Mouse (Mus musculus): ENCODE results near the gene Tmcc1. TPM values are rescaled to one million over a fixed set of nuclear protein-coding genes. Genes with fewer than 3 reads are reported as not detected.
"Not testable (repeated sequence)": the region's sequence is repeated elsewhere in the genome, so short reads cannot be mapped to it uniquely, and the experiment has no call there.

Gene Tmcc1
- polyA plus RNA-seq, 2 experiments from 2014 or later: 30.4 to 30.8 TPM

GRCm38 (mm10) chr6:116073610-116074009 is 119.7 kb downstream of the Tmcc1 start:
- ATAC-seq: no peak

GRCm38 (mm10) chr6:116072746-116073261 is 120.5 kb downstream of the Tmcc1 start:
- ATAC-seq: no peak

DNA sequence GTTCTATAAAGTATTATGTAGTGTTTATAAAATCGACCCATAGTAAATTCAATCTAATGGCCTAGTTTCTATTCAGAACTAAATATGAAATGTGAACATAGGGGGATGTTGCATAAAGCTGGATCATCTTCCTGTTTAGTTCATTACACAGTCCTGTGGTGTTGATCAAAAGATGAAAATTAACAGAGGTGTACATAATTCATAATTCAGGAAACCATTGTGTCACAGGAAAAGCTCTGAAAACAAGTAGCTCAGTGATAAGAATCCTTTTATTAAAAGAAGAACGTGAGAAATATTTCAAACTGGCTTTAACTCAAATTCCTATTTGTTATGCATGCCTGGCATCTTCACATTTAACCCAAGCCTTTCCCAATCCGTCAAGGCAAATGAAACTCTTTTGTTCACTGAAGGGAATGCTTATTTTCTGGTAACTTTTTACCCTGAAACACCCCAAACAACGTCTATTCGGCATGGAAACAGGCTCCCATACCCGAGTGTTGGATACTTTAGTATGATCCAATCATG is 121.0 kb downstream of the Tmcc1 start:
- ATAC-seq: no peak

- ATAC-seq: no peak
Observed at GRCm38 (mm10) chr6:116071781-116072180, 121.5 kb downstream of the Tmcc1 start.

DNA sequence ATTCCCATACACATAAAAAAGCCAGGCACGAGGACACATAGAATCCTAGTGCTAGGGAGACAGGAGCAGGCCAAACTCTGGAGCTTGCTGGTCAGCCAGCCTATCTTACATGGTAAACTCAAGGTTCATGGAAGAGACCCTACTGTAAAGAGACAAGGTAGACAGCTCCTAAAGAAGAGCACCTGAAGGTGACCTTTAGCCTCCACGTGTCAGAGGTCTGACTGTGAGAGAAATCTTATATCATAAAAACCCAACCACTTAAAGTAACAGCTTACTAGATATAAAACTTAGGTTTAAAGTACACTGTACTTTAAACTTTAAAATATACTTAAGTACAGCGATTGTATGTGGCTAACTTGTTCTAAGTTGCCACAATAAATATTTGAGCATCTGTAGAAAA is 122.7 kb downstream of the Tmcc1 start:
- ATAC-seq: no peak

DNA sequence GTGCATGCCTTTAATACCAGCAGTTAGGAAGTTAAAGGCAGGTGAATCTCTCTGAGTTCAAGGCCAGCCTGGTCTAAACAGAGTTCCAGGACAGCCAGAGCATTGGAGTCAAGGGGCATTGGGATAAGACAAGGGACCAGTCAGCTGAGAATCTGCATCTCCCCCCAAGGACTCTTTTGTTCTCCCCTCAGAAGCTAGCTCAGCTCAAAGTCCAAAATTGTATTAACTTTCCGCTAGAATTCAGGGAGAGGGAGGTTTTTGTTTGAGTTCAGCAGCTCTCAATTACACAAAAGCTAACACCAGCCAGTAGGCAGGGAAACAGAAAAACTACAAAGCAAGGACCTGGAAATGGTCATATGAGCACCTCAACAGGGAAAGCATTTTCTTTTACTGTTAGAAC is 129.8 kb downstream of the Tmcc1 start:
- ATAC-seq: no peak

- not testable (repeated sequence) for ATAC-seq
Observed at GRCm38 (mm10) chr6:116059542-116059941, 133.7 kb downstream of the Tmcc1 start.

- ATAC-seq: no peak
Observed at GRCm38 (mm10) chr6:116058541-116059300, 134.6 kb downstream of the Tmcc1 start.

DNA sequence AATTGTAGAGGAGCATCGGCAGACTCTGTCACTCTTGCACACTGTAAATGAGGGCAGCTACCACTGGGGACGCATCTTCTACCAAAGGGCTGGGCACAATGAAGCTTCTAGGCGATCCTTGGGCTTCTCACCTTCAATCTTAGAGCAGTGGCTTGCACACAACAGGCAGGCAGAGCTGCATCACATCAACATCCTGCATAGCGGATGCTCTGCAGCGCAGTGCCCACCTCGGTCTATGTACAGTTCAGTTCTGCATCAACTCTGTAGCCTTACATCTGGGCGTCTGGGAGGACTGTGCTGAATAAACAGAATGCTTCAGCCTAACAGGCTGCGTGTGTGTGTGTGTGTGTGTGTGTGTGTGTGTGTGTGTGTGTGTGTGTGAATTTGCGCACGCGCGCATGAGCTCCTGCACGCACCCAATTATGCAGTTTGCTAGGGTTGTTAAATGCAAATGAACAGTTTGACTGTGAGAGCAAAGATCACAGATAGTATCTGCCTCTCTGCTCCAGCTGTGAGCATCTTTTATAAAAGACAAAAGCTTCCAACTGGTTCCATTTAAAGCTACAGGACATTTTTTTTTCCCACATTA is 136.5 kb downstream of the Tmcc1 start:
- peak; percentile 37 for ATAC-seq

GRCm38 (mm10) chr6:116055766-116056165 is 137.5 kb downstream of the Tmcc1 start:
- no peak for ATAC-seq

DNA sequence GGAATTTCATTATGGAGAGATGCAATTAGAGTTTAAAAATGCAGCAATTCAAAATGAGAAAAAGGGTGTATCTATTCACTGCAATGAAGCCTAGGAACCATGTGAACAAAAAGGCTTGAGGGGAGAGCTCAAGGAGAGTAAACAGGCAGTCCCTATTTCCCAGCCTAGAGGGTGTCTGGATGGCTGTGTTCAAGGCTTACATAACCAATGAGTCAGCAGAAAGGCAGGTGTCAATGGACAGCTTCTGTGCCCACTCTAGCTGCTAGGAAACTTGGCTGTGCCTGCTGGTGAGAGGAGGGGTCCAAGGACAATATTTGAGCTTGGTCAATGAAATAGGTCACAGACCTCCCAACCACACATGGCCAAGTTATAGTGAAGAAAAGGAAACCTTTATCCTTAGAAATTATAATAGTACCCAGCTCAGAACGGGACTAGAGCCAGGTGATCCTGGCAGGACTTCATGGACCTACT is 138.2 kb downstream of the Tmcc1 start:
- no peak for ATAC-seq

GRCm38 (mm10) chr6:116047896-116048295 is 145.4 kb downstream of the Tmcc1 start:
- ATAC-seq: no peak

GRCm38 (mm10) chr6:116047366-116047765 is 145.9 kb downstream of the Tmcc1 start:
- ATAC-seq: no peak

GRCm38 (mm10) chr6:116044039-116044438 is 149.2 kb downstream of the Tmcc1 start:
- no peak for ATAC-seq

GRCm38 (mm10) chr6:116038222-116038621 is 155.1 kb downstream of the Tmcc1 start:
- no peak for ATAC-seq

DNA sequence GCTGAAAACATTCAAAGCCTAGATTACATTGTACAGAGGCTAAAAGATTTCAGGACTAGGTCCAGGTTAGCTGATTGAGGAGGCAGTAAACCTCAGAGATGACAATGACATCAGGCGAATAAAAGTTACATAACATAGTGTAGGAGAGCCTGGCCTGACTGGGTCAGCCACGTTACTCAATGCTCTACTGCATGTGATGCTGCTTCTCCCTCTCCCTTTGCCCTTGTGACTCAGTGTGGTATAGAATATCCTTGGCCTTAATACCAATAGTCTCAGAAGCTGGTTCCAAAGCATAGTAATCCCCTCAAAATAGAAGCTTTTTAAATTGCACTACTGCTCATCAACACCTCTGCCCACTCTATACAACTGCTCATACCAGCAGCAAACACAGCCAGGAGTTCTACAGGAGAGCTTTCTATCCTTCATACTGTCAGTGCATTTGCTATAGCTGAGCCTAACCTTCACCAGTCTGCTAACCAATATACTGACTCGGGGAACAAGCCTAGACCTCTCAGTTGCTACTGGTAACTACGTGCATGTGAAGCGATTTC is 155.9 kb downstream of the Tmcc1 start:
- no peak for ATAC-seq

DNA sequence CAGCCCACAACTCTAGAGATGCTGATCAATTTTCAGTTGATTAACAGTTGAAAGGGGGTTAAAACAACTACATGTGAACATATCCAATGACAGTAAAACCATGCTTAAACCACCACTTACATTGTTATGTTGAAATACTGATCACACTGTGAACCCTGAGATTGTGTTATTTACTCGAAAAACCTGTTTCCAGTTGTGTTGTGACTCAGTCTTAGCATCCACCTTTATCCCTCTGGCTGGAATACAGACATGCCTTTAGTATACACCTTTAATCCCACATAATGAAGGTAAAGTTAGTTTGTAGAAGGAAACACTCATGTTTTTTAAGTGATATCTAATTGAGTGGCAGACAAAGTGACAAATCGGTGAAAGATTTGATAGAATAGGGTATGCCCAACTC is 156.7 kb downstream of the Tmcc1 start:
- ATAC-seq: no peak

DNA sequence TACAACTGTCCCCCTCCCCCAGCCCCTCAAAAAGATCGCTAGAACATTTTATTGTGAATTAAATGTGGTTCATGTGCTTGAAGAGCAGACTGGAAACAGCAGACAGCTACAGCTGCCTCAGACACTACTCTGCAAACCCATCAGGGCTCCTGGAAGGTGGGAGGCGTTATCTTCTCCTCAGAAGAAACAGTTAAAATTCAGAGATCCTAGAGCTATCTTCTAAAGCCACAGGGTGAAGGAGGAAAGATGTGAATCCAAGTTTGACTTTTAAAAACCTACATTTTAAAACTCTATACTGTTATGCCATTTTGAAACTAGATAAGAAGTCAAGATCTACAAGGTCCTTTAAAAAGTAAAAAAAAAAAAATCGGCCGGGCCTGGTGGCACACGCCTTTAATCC is 162.2 kb downstream of the Tmcc1 start:
- no peak for ATAC-seq

DNA sequence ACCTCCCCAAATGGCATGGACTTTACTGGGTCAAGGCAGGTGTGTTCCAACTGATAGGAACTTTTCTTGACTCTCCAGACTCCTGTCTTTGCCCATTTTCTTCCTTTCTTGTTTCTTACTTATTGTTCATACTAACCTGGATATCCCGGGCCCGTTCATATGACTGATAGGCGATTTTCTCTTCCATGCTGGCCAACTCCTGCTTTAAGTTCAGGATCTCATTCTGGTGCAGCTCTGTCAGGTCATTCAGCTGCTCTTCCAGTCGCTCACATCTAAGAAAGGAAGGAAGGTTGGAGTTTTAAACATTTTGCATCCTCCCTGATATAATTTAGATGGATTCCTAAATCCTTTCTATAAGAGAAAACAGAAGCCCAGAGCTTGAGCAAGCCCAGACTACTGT is 168.6 kb downstream of the Tmcc1 start:
- no peak for ATAC-seq

GRCm38 (mm10) chr6:116021961-116022485 is 171.3 kb downstream of the Tmcc1 start:
- no peak for ATAC-seq

DNA sequence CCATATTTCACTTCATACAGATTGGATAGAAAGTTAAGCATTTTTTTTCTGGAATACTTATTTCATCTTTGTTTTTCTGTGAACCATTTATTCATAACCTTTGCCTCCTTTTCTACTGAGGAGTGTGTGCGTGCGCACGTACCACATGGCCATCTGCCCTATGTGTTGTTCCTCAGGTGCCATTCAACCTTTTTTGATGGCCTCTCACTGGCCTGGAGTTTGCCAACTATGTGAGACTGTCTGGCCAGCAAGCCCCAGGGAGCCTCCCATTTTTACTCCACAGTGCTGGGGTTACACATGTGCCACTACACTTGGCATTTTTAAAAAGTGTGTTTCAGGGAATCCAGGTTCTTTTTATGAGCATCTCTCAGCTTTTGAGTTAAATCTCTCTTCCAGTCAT is 177.4 kb downstream of the Tmcc1 start:
- no peak for ATAC-seq

DNA sequence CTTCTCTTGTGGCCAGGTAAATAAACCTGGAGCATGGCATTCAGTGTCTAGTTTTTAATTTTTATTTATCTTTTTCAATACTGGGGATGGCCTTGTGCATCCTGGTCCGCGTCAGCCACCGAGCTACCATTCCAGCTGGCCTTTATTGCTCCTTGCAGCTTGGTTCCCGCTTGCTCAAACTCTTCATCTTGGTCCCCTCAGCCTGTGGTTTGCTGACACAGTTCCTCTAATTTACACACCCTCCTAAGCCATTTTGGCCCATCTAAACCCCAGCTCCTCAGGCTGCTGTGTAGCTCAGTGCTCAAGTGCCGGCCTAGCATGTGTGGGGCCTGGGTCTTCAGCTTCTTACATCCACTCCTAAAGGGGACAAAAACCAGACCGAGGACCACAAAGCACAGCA is 179.2 kb downstream of the Tmcc1 start:
- no peak for ATAC-seq

- ATAC-seq: no peak
Observed at GRCm38 (mm10) chr6:116013687-116014086, 179.6 kb downstream of the Tmcc1 start.

Data from CD4-positive, CD25-positive, alpha-beta regulatory T cell, adult 4 months (primary cell).